Mouse (Mus musculus) ES-E14 (cell line): Measurements from ENCODE around the gene Atp6v1b1. TPM values are rescaled to one million over a fixed set of nuclear protein-coding genes. Genes with fewer than 3 reads are reported as not detected.

Experiments
- DNase-seq: peaks from one replicate; pipeline ENCODE4 v3.0.0-alpha.2; 2013; ENCODE audit warnings: low read depth, low spot score
- H3K27ac ChIP-seq: 2 replicates; pipeline ENCODE4 v1.5.1; 2012; ENCODE audit warnings: low read depth, mild to moderate bottlenecking, low read length, moderate library complexity, mixed read lengths; ENCODE audit not compliant: poor library complexity, insufficient read depth, severe bottlenecking
- H3K36me3 ChIP-seq: 2 replicates; pipeline ENCODE4 v1.6.1; 2012; ENCODE audit warnings: mild to moderate bottlenecking, low read length, moderate library complexity, mixed read lengths; ENCODE audit not compliant: control insufficient read depth, poor library complexity, insufficient read depth, severe bottlenecking
- H3K4me1 ChIP-seq, 2 experiments: fragments of 150-350 bp in 1 of 2; sonication (generic) in 1 of 2; 2 replicates each; pipeline ENCODE4 v1.6.1; 2012; ENCODE audit warnings: low read length in 2 of 2, mild to moderate bottlenecking in 1 of 2, mixed read lengths in 1 of 2; ENCODE audit not compliant: control insufficient read depth in 2 of 2, insufficient read depth in 2 of 2, poor library complexity in 1 of 2
- H3K4me3 ChIP-seq, 2 experiments: fragments of 150-350 bp in 1 of 2; sonication (generic) in 1 of 2; 2 replicates each; pipeline ENCODE4 v1.5.1; 2012; ENCODE audit warnings: low read length in 2 of 2, low read depth in 1 of 2, mild to moderate bottlenecking in 1 of 2, mixed read lengths in 1 of 2; ENCODE audit not compliant: insufficient read depth in 1 of 2, poor library complexity in 1 of 2, severe bottlenecking in 1 of 2
- H3K9ac ChIP-seq: 2 replicates; pipeline ENCODE4 v1.6.1; 2012; ENCODE audit warnings: low read depth, mild to moderate bottlenecking, low read length, mixed read lengths; ENCODE audit not compliant: poor library complexity, insufficient read depth, severe bottlenecking
- H3K9me3 ChIP-seq: fragments of 150-350 bp; sonication (generic); 2 replicates; pipeline ENCODE4 v1.6.1; 2012; ENCODE audit warnings: low read depth, mild to moderate bottlenecking, low read length; ENCODE audit not compliant: control insufficient read depth, insufficient read depth
- CHD2 ChIP-seq: IDR thresholded peaks from 2 replicates; pipeline ENCODE4 v1.6.1; 2014; ENCODE audit warnings: mild to moderate bottlenecking, low read depth, low read length, inconsistent platforms
- HCFC1 ChIP-seq: IDR thresholded peaks from 2 replicates; pipeline ENCODE4 v1.6.1; 2012; ENCODE audit warnings: low read length, inconsistent platforms, borderline replicate concordance; ENCODE audit not compliant: insufficient read depth
- MAFK ChIP-seq: IDR thresholded peaks from 2 replicates; pipeline ENCODE4 v1.6.1; 2014; ENCODE audit warnings: mild to moderate bottlenecking, low read depth, low read length, inconsistent platforms; ENCODE audit not compliant: insufficient read depth
- ZC3H11A ChIP-seq: IDR thresholded peaks from 2 replicates; pipeline ENCODE4 v1.6.1; 2012; ENCODE audit warnings: low read depth, mild to moderate bottlenecking, inconsistent platforms, low read length, borderline replicate concordance
- ZNF384 ChIP-seq: IDR thresholded peaks from 2 replicates; pipeline ENCODE4 v1.6.1; 2012; ENCODE audit warnings: low read depth, low read length, inconsistent platforms
- in situ Hi-C, 2 experiments: fragments of 600-800 bp; cut with MboI; formaldehyde crosslinking; loops; one replicate each; pipeline ENCODE4 v1.15.1; 2025; ENCODE audit warnings: low sequenced_read_pairs in 2 of 2, inconsistent platforms in 1 of 2; ENCODE audit not compliant: unreplicated experiment in 2 of 2
- total RNA-seq: library from RNA; depleted of rRNA; stranded (reverse); fragments of 300-350 nt; gene quantifications from 2 replicates; pipeline ENCODE4 v1.2.3, GENCODE M21; 2012

Atp6v1b1 gene
- total RNA-seq, 1 experiment, result not detected

DNA sequence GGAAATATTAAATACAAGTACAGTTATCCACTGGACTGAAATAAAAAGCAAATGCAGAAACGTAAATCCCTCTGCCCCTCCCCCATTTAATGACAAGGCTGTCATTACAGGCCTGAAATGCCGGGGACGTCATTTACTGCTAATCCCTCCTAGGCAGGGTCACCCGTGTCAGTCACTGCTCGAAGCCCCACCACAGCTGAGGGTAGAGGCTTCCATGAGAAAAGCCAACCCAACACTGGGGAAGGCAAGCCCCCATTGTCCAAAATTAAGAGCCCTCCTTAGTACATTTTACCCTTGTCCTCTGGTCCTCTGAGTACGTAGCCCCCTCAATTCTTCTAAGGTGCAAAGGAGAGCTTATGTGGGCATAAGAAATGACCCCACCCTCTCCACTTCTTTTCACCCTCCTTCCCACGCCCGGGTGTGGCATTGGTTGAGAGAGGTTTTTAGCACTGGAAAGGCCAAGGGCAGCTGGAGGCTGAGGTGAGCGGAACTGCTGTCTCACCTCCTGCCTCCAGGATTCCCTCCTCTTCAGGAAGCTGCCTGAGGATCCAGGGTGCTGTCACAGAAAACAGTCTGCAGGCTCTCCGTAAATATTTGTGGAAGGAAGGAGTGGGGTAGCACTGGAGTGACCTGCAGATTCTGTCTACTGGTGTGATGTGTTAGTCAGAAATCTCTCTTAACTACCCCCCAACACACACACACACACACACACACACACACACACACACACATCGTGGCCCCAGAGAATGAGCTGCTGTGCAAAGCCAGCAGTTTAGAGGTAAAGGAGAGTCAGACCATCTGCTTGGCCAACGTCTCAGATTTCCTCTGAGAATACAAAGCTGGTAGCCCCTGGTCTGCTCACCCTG lies 29.3 kb upstream of the Atp6v1b1 start:
- TF ChIP-seq CHD2, result no peak
- TF ChIP-seq ZC3H11A, result no peak
- no peak for TF ChIP-seq ZNF384
- TF ChIP-seq MAFK, result no peak
- no peak for TF ChIP-seq HCFC1
- H3K27ac ChIP-seq, result no peak overlapping the region
- no peak overlapping the region for H3K4me3 ChIP-seq
- in situ Hi-C loops, result loop anchor here (5.0 to 25.0 kb wide), 5 partner anchors 641 to 1474 kb away; partner anchors contain the start of genes Emx1 (in 2 of the 2), Tlx2 (in 2 of the 2), Aup1 (in 1 of the 2) and Dqx1 (in 1 of the 2)
- H3K9ac ChIP-seq, result no peak overlapping the region
- H3K9me3 ChIP-seq, result no peaks in the 10 kb centered on the region
- peaks cover 0 to 9% of the 10 kb centered on the region in 2 experiments; a peak in 1 of 4 replicates for H3K4me1 ChIP-seq
- no peak for DNase-seq
- no peaks in the 10 kb centered on the region for H3K36me3 ChIP-seq

DNA sequence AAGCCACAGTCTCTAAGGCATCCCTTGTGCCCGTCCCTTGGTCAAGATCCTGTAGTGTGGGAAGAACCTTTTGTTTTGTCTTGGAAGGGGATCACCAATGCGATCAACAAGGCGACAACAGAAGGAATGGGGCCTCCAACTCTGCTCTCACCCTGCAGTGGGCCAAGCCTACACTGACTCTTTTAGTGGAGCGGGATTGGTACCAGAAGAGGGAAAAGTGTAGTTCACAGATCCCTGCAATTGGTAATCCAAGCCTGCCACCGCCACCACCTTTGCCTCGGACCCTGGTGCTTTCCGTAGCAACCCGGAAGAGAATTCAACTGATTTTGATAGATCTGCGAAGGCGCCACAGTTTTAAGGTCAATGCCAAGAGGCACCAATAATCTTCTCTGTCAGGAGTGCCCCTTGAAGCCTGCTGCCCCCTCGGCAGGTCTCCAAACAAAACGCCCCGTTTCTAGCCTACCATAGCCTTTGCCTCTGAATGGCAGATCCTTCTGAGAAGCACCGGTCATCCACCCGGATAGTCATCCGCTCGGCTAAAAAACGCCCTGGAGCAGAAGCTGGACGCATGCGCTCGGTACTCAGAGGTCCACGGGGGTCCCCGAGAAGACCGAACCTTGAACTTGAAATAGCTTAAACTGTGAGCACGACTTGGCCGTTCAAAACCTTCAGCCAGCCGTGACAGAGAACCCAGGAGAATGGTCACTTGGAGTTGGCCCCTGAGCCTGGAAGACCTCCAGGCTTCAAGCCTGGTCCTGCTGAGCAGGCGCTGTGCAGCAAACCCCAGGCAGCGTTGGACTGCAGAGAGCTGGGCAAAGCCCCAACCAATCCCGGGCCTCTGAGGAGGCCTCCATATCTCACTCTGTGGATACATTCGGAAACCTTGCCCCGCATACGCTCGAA lies 28.3 kb upstream of the Atp6v1b1 start:
- Histone ChIP-seq H3K4me1 (peaks cover 0 to 9% of the 10 kb centered on the region in 2 experiments; a peak in 1 of 4 replicates), H3K9me3 (no peaks in the 10 kb centered on the region), H3K27ac (no peak overlapping the region), H3K4me3 (no peak overlapping the region), H3K9ac (no peak overlapping the region), H3K36me3 (no peaks in the 10 kb centered on the region)
- TF ChIP-seq CHD2 (no peak), ZNF384 (no peak), MAFK (no peak), HCFC1 (no peak), ZC3H11A (no peak)
- no peak for DNase-seq
- in situ Hi-C loops, result loop anchor here (5.0 to 25.0 kb wide), 5 partner anchors 642 to 1473 kb away; partner anchors contain the start of genes Emx1 (in 2 of the 2), Tlx2 (in 2 of the 2), Aup1 (in 1 of the 2) and Dqx1 (in 1 of the 2)

DNA sequence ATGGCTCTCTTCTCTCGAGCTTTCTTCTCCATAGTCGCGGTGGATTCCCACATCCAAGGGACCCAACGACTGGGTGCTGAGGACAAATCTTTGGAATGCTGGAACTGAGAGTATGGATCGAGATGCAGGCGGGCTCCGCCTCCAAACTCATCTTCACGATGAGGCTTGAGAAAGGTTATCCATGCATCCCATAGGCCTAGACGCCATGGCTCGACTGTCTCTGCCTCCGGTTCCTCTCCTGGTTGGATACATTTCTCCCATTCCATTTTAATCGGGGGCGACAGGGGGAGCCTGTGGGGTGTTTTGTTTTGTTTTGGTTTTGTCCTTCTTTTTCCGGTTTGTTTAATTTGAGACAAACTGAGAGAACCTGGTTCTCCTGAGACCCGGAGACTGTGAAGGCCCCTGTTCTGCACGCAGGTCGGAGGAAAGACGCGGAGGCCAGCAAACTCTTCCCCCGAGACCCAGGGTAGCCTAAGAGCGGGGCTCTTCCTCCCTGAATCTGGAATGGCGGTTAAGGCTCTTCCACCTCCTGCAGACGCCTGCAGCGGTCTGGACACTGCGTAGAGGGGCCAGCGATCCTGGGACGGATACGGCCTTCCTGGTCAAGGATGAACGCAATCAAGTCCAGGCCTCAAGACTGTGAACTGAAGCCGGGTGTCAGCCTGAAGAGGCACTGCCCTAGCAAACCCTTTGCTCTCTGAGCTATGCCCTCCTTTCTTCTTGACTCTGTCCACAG lies 27.2 kb upstream of the Atp6v1b1 start:
- no peak for TF ChIP-seq ZNF384
- no peak for TF ChIP-seq ZC3H11A
- no peak for TF ChIP-seq HCFC1
- no peak for TF ChIP-seq CHD2
- TF ChIP-seq MAFK, result no peak
- Histone ChIP-seq H3K27ac (no peak overlapping the region), H3K9me3 (no peaks in the 10 kb centered on the region), H3K36me3 (no peaks in the 10 kb centered on the region), H3K4me1 (peaks cover 0 to 9% of the 10 kb centered on the region in 2 experiments; a peak in 1 of 4 replicates), H3K4me3 (peak overlapping the region; percentile 11 to 22; a peak in 2 of 4 replicates), H3K9ac (no peak overlapping the region)
- in situ Hi-C loops, result loop anchor here (10.0 to 25.0 kb wide), 3 partner anchors 653 to 1472 kb away; partner anchors contain the start of genes Emx1 (in 2 of the 2), Aup1 (in 1 of the 2), Dqx1 (in 1 of the 2) and Htra2 (in 1 of the 2)
- DNase-seq, result no peak

GRCm38 (mm10) chr6:83717026-83717425 lies 25.8 kb upstream of the Atp6v1b1 start:
- Histone ChIP-seq H3K4me1 (peaks cover 2 to 9% of the 10 kb centered on the region in 2 experiments; a peak in 1 of 4 replicates), H3K27ac (no peak overlapping the region), H3K36me3 (no peaks in the 10 kb centered on the region), H3K4me3 (no peak overlapping the region), H3K9ac (no peak overlapping the region), H3K9me3 (no peaks in the 10 kb centered on the region)
- in situ Hi-C loops, result loop anchor here (10.0 to 25.0 kb wide), 3 partner anchors 655 to 1470 kb away; partner anchors contain the start of genes Emx1 (in 2 of the 2), Aup1 (in 1 of the 2), Dqx1 (in 1 of the 2) and Htra2 (in 1 of the 2)
- no peak for TF ChIP-seq ZC3H11A
- no peak for TF ChIP-seq ZNF384
- TF ChIP-seq HCFC1, result no peak
- TF ChIP-seq MAFK, result no peak
- TF ChIP-seq CHD2, result no peak
- no peak for DNase-seq
